Mouse (Mus musculus): ENCODE data around the gene Kcna2.

DNA sequence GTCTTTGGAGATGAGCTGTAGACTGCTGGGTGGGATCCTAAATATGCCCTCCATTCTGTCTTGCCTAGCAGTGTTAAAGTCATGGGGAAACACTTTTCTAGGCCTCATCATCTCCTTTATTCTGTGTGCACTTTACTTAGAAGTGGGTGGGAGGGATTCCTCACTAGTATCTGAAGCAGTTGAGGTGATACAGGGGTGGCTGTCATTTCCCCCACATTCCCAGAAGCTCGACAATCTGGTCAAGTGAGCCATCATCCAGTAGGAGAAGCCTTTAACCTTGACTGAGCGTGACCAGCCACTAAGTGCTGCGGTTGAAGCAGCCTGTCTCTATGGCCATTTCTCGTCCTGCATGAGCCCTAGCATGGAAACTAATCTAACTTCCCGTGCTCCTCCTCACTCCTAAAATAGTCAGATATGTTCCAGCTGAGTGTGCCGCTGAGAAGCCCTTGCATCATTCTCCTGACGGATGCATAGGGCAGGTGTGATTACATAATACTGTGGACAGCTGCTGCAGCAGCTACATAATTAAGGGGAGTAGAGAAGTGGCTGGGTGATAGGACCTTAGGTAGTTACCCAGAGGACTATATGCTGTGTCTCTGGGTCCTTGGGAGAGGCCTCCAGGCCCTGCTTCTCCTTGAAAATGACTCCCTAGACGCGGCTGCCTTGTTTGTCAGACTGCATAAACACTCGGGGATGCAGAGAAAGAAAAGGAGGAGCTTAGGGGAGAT is 12.2 kb downstream of the Kcna2 start:
- no peak for TF ChIP-seq CTCF (IDR thresholded peaks at IDR 0.05; ENCODE audit: low read depth, low read length)
- no peak for TF ChIP-seq POLR2A (IDR thresholded peaks at IDR 0.05; ENCODE audit: insufficient read depth, low read length)

Measured in ES-Bruce4 (cell line).